ENCODE assay signal across 18 mouse cellular contexts in the genomic region with DNA sequence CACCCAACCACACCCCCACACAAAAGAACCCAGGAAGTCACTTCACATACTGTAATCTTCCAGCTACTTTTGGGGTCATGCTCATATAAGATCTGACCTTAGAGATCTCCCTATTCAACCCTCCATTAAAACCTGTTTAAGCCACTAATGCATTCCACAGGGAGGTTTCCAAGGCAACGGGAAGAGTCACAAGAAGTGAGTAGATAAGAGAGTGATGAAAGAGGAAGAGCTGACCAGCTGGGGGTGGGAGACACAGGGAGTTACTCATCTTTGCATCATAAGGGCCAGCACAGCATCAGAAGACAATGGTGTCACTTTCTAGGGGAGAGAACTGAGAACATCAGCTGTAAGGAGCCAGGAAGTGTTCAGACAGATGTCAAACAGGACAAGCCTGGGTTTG. TPM values are rescaled to one million over a fixed set of nuclear protein-coding genes. Genes with fewer than 3 reads are reported as not detected.
DNase-seq lines count a peak whose midpoint lies in the region; ATAC-seq and TF ChIP-seq lines count a peak whose summit lies in the region.
"Had no signal": no experiment of that assay in that cellular context is flagged by ENCODE, and none has a peak within 500 bp of the region (broad histone marks: within the 10 kb centered on the region; RNA-seq: fewer than 3 reads in every experiment).

No protein-coding gene starts in this region.

- WGBS in midbrain, embryonic 14.5 days, result 32% methylated on average over 1 of the region's 1 CpGs
- WGBS in midbrain, embryonic 16.5 days, result 16% methylated on average over 1 of the region's 1 CpGs
- WGBS in kidney, adult 2 months, result 54% methylated on average over 1 of the region's 1 CpGs

- ATAC-seq in midbrain, embryonic 14.5 days (ENCODE audit: low FRiP score, low TSS enrichment), result no peak
- ATAC-seq in midbrain, embryonic 16.5 days, result no peak
- ATAC-seq: forebrain, embryonic 13.5 days; inflammation-experienced regulatory T-cells, adult 6 months; Patski had no signal

- peaks cover 11% of the 10 kb centered on the region for H3K4me1 ChIP-seq in midbrain, embryonic 14.5 days (ENCODE audit: control insufficient read depth, insufficient read depth, low read length)
- no peaks in the 10 kb centered on the region; the same call in 1 of the 2 replicates for H3K4me1 ChIP-seq in midbrain, embryonic 16.5 days (ENCODE audit: control insufficient read depth, insufficient read depth, low read length)
- peaks cover 5% of the 10 kb centered on the region; the same call in 1 of the 2 replicates for H3K4me1 ChIP-seq in embryonic fibroblast, embryonic 13.5 days (ENCODE audit: control insufficient read depth, insufficient read depth, low read length)
- no peaks in the 10 kb centered on the region for H3K4me1 ChIP-seq in kidney, adult 2 months (ENCODE audit: control insufficient read depth, insufficient read depth, low read length)

- no peak overlapping the region for H3K27ac ChIP-seq in midbrain, embryonic 14.5 days (replicated peaks; ENCODE audit: low read depth, low read length)
- H3K27ac ChIP-seq in midbrain, embryonic 16.5 days (ENCODE audit: low read length), result no peak overlapping the region
- peak overlapping the region; percentile 19; the same call in 1 of the 2 replicates for H3K27ac ChIP-seq in embryonic fibroblast, embryonic 13.5 days (ENCODE audit: insufficient read depth, low read length)
- H3K27ac ChIP-seq in kidney, adult 2 months (ENCODE audit: insufficient read depth, low read depth, low read length), result no peak overlapping the region
- H3K27ac ChIP-seq: embryonic facial prominence, embryonic 15.5 days; forebrain, embryonic 13.5 days; liver, embryonic 13.5 days had no signal

- no peaks in the 10 kb centered on the region for H3K9me3 ChIP-seq in midbrain, embryonic 14.5 days (ENCODE audit: control insufficient read depth, low read length)
- no peaks in the 10 kb centered on the region for H3K9me3 ChIP-seq in midbrain, embryonic 16.5 days (replicated peaks; ENCODE audit: control insufficient read depth, low read length, poor library complexity, severe bottlenecking)
- H3K9me3 ChIP-seq: embryonic facial prominence, embryonic 15.5 days; forebrain, embryonic 13.5 days; liver, embryonic 13.5 days had no signal

- DNase-seq in adrenal gland, postnatal 14 days, result peak; percentile 29
- no peak for DNase-seq in adrenal gland, adult 18-20 months (ENCODE audit: low spot score in 2 of 2)
- DNase-seq in midbrain, embryonic 14.5 days, result peak; percentile 30
- no peak for DNase-seq in left cerebral cortex, postnatal 25 days (ENCODE audit: low spot score in 2 of 2)
- DNase-seq in kidney, adult 2 months, result no peak
- DNase-seq in thymus, postnatal 10 days (ENCODE audit: low spot score in 2 of 2), result no peak
- DNase-seq: adrenal gland, adult 8-10 months; heart, adult 11 months; heart, postnatal 14 days; kidney, postnatal 10 days; liver, embryonic 13.5 days; lung, postnatal 10 days had no signal

- no peak overlapping the region for H3K9ac ChIP-seq in midbrain, embryonic 14.5 days (replicated peaks; ENCODE audit: low read length)
- no peak overlapping the region for H3K9ac ChIP-seq in midbrain, embryonic 16.5 days (ENCODE audit: low read depth, low read length)
- H3K9ac ChIP-seq: embryonic facial prominence, embryonic 15.5 days; forebrain, embryonic 13.5 days; liver, embryonic 13.5 days had no signal

- intact Hi-C loops in left cerebral cortex, postnatal 25 days (cut with DNase I), result no loop called here

- H3K27me3 ChIP-seq in midbrain, embryonic 14.5 days (ENCODE audit: control insufficient read depth, insufficient read depth, low read length), result peaks cover 11% of the 10 kb centered on the region; the same call in 1 of the 2 replicates
- peaks cover 4% of the 10 kb centered on the region; the same call in 1 of the 2 replicates for H3K27me3 ChIP-seq in midbrain, embryonic 16.5 days (ENCODE audit: control insufficient read depth, insufficient read depth, low read depth, low read length)
- no peaks in the 10 kb centered on the region for H3K27me3 ChIP-seq in kidney, adult 2 months (replicated peaks; ENCODE audit: control insufficient read depth, insufficient read depth, low read length)
- H3K27me3 ChIP-seq: Patski had no signal

- TF ChIP-seq POLR2A in embryonic fibroblast, embryonic 13.5 days (IDR thresholded peaks at IDR 0.05; ENCODE audit: low read depth, low read length), result no peak
- TF ChIP-seq POLR2A in kidney, adult 2 months (IDR thresholded peaks at IDR 0.05; ENCODE audit: low read depth, low read length), result no peak

- TF ChIP-seq CTCF in embryonic fibroblast, embryonic 13.5 days (IDR thresholded peaks at IDR 0.05; ENCODE audit: borderline replicate concordance, insufficient read depth, low read length), result no peak
- TF ChIP-seq CTCF in kidney, adult 2 months (conservative IDR thresholded peaks at IDR 0.05; ENCODE audit: insufficient read depth, insufficient read length, low read depth, low read length), result no peak

- no peaks in the 10 kb centered on the region for H3K36me3 ChIP-seq in midbrain, embryonic 14.5 days (ENCODE audit: control insufficient read depth, insufficient read depth, low read length)
- no peaks in the 10 kb centered on the region for H3K36me3 ChIP-seq in midbrain, embryonic 16.5 days (ENCODE audit: control insufficient read depth, insufficient read depth, low read length)
- H3K36me3 ChIP-seq in kidney, adult 2 months (ENCODE audit: control insufficient read depth, insufficient read depth, low read length), result no peaks in the 10 kb centered on the region
- H3K36me3 ChIP-seq: embryonic facial prominence, embryonic 15.5 days; liver, embryonic 13.5 days had no signal

- no peak overlapping the region for H3K4me3 ChIP-seq in midbrain, embryonic 14.5 days (replicated peaks; ENCODE audit: low read depth, low read length)
- H3K4me3 ChIP-seq in midbrain, embryonic 16.5 days (ENCODE audit: low read depth, low read length), result no peak overlapping the region
- H3K4me3 ChIP-seq in embryonic fibroblast, embryonic 13.5 days (ENCODE audit: insufficient read depth, low read length), result no peak overlapping the region
- no peak overlapping the region for H3K4me3 ChIP-seq in kidney, adult 2 months (ENCODE audit: insufficient read depth, low read depth, low read length)
- H3K4me3 ChIP-seq: embryonic facial prominence, embryonic 15.5 days; forebrain, embryonic 13.5 days; liver, embryonic 13.5 days had no signal

- H3K4me2 ChIP-seq in midbrain, embryonic 14.5 days (ENCODE audit: low read length), result no peak overlapping the region
- H3K4me2 ChIP-seq in midbrain, embryonic 16.5 days (ENCODE audit: low read length), result no peak overlapping the region
- H3K4me2 ChIP-seq: embryonic facial prominence, embryonic 15.5 days; forebrain, embryonic 13.5 days; liver, embryonic 13.5 days had no signal

RNA-seq across cellular contexts. Expression of a gene that starts 3.0 kb away (rescaled TPM):
- 4.2 and 5.5 TPM in 2 replicates for total RNA-seq in adrenal gland, postnatal 14 days (2021)
- total RNA-seq in adrenal gland, adult 18-20 months (2021), result 1 to 10 TPM; 3.2 to 7.0 TPM
- polyA plus RNA-seq in midbrain, embryonic 14.5 days (2014; fragmentation: Nextera tagmentation; extraction: Ambion mirVana), result 4.9 and 6.6 TPM in 2 replicates
- polyA plus RNA-seq in midbrain, embryonic 16.5 days (2015; fragmentation: Nextera tagmentation; extraction: Ambion mirVana), result 6.8 and 6.9 TPM in 2 replicates
- polyA plus RNA-seq in embryonic fibroblast, embryonic 13.5 days (2011; ENCODE audit: insufficient read length, low read depth, missing spikeins), result not detected in 2 replicates
- not detected for total RNA-seq in left cerebral cortex, postnatal 25 days (2021)
- 0.25 TPM in 1 of 2 replicates, not detected in the other for polyA plus RNA-seq in kidney, adult 2 months (2012; rRNA removed)
- total RNA-seq: heart, postnatal 14 days had no signal
- polyA plus RNA-seq: inflammation-experienced regulatory T-cells, adult 6 months; Patski had no signal

RNA-seq across cellular contexts. Expression of a gene that starts 26.6 kb away (rescaled TPM):
- total RNA-seq in adrenal gland, postnatal 14 days (2021), result 13.6 and 13.9 TPM in 2 replicates
- 1 to 10 TPM; 4.3 TPM for total RNA-seq in adrenal gland, adult 18-20 months (2021)
- polyA plus RNA-seq in midbrain, embryonic 14.5 days (2014; fragmentation: Nextera tagmentation; extraction: Ambion mirVana), result 16.2 and 23.9 TPM in 2 replicates
- polyA plus RNA-seq in midbrain, embryonic 16.5 days (2015; fragmentation: Nextera tagmentation; extraction: Ambion mirVana), result 26.5 and 26.9 TPM in 2 replicates
- polyA plus RNA-seq in embryonic fibroblast, embryonic 13.5 days (2011; ENCODE audit: insufficient read length, low read depth, missing spikeins), result 45.3 and 64.1 TPM in 2 replicates
- total RNA-seq in left cerebral cortex, postnatal 25 days (2021), result 1 to 10 TPM; 5.5 to 6.2 TPM
- polyA plus RNA-seq in kidney, adult 2 months (2012; rRNA removed), result 6.2 and 7.5 TPM in 2 replicates
- polyA plus RNA-seq: Patski had no signal

RNA-seq across cellular contexts. Expression of a gene that starts 52.2 kb away (rescaled TPM):
- total RNA-seq in adrenal gland, postnatal 14 days (2021), result 60.8 and 61.3 TPM in 2 replicates
- 10 to 100 TPM; 40.6 to 42.5 TPM for total RNA-seq in adrenal gland, adult 18-20 months (2021)
- 45.7 and 46.4 TPM in 2 replicates for polyA plus RNA-seq in midbrain, embryonic 14.5 days (2014; fragmentation: Nextera tagmentation; extraction: Ambion mirVana)
- polyA plus RNA-seq in midbrain, embryonic 16.5 days (2015; fragmentation: Nextera tagmentation; extraction: Ambion mirVana), result 46.8 and 58.5 TPM in 2 replicates
- 19.5 and 24.2 TPM in 2 replicates for polyA plus RNA-seq in embryonic fibroblast, embryonic 13.5 days (2011; ENCODE audit: insufficient read length, low read depth, missing spikeins)
- 10 to 100 TPM; 26.5 to 29.6 TPM for total RNA-seq in left cerebral cortex, postnatal 25 days (2021)
- 15.7 and 21.2 TPM in 2 replicates for polyA plus RNA-seq in kidney, adult 2 months (2012; rRNA removed)

Comparison
In these comparisons a context has a peak if more than half of its experiments do, and no peak if none do; other contexts are left out.
1. DNase-seq: peak in adrenal gland, postnatal 14 days (single experiment) and midbrain, embryonic 14.5 days (single experiment); none in adrenal gland, adult 18-20 months (0 of 2), left cerebral cortex, postnatal 25 days (0 of 2), kidney, adult 2 months (single experiment) and thymus, postnatal 10 days (0 of 2).